Mouse (Mus musculus) lung, adult 2 months (tissue): Measurements from ENCODE around the gene Iqgap1.

Source experiments
- CTCF ChIP-seq: fragments of 200-500 bp; IDR thresholded peaks from 2 replicates; pipeline ENCODE4 v1.5.1; 2011; ENCODE audit warnings: mild to moderate bottlenecking, low read length, control low read depth; ENCODE audit not compliant: insufficient read depth
- POLR2A ChIP-seq: fragments of 200-500 bp; IDR thresholded peaks from 2 replicates; pipeline ENCODE4 v1.6.1; 2011; ENCODE audit warnings: low read depth, mild to moderate bottlenecking, control low read depth, low read length, borderline replicate concordance; ENCODE audit errors: extremely low read depth

DNA sequence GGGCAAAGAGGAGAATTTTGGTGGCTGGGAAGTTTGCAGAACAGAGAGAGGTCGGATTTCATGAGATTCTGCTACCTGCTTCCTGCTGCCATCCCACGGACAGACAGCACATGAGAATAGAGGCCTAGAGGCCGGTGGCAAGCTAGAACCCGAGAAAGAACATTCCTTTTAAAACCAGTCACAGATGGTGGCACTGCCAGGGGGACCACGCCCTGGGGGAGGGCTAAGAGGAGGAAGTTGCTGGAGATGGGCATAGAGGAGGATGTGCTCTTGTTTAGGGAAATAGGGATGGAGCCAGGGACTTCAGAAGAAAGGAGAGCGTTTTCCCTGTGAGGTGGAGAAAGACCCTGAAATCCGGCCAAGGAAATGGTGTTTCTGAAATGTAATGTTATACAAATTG lies 12.5 kb upstream of the Iqgap1 start:
- TF ChIP-seq POLR2A (no peak), CTCF (no peak)
